Mouse (Mus musculus) lung, embryonic 16.5 days (tissue): Measurements from ENCODE around the gene Dnajb2. TPM values are rescaled to one million over a fixed set of nuclear protein-coding genes. Genes with fewer than 3 reads are reported as not detected.

Experiments
- ATAC-seq: fragments of 200-750 bp; cut with Nextera tagmentation; 2 replicates; pipeline ENCODE4 v1.8.0; 2017; ENCODE audit warnings: low read depth, mild to moderate bottlenecking, moderate library complexity
- H3K27ac ChIP-seq: fragments of 300-500 bp; sonication (generic); 2 replicates; pipeline ENCODE4 v1.5.1; 2014; ENCODE audit warnings: mild to moderate bottlenecking, control low read depth, low read length
- H3K27me3 ChIP-seq: fragments of 300-500 bp; sonication (generic); 2 replicates; pipeline ENCODE4 v1.6.1; 2014; ENCODE audit warnings: low read depth, low read length, mixed read lengths; ENCODE audit not compliant: control insufficient read depth, insufficient read depth
- H3K36me3 ChIP-seq: fragments of 300-500 bp; sonication (generic); 2 replicates; pipeline ENCODE4 v1.6.1; 2014; ENCODE audit warnings: low read length; ENCODE audit not compliant: control insufficient read depth, insufficient read depth
- H3K4me1 ChIP-seq: fragments of 300-500 bp; sonication (generic); replicated peaks from 2 replicates; pipeline ENCODE4 v1.6.1; 2014; ENCODE audit warnings: low read length, mixed read lengths; ENCODE audit not compliant: control insufficient read depth, insufficient read depth
- H3K4me2 ChIP-seq: fragments of 300-500 bp; sonication (generic); 2 replicates; pipeline ENCODE4 v1.6.1; 2014; ENCODE audit warnings: low read depth, low read length, control low read depth
- H3K4me3 ChIP-seq: fragments of 300-500 bp; sonication (generic); 2 replicates; pipeline ENCODE4 v1.5.1; 2014; ENCODE audit warnings: mild to moderate bottlenecking, low read length, control low read depth
- H3K9ac ChIP-seq: fragments of 300-500 bp; sonication (generic); 2 replicates; pipeline ENCODE4 v1.6.1; 2014; ENCODE audit warnings: low read length, control low read depth
- H3K9me3 ChIP-seq: fragments of 300-500 bp; sonication (generic); 2 replicates; pipeline ENCODE4 v1.6.1; 2016; ENCODE audit warnings: low read length; ENCODE audit not compliant: control insufficient read depth
- WGBS: fragments of 180-500 bp; shearing (Covaris S2); extraction: QIAGEN DNeasy Blood & Tissue Kit; methylation state at CpG from one replicate; pipeline ENCODE4 v1.1.7; 2014; 5-methylcytosine and 5-hydroxymethylcytosine counted together
- polyA plus RNA-seq: library from polyadenylated mRNA; unstranded; fragments of >200 nt; fragmentation: Nextera tagmentation; extraction: Ambion mirVana; gene quantifications from 2 replicates; pipeline ENCODE4 v1.2.1, GENCODE M21; 2015

Dnajb2 gene
- polyA plus RNA-seq, 1 experiment from 2014 or later, result 32.7 TPM

DNA sequence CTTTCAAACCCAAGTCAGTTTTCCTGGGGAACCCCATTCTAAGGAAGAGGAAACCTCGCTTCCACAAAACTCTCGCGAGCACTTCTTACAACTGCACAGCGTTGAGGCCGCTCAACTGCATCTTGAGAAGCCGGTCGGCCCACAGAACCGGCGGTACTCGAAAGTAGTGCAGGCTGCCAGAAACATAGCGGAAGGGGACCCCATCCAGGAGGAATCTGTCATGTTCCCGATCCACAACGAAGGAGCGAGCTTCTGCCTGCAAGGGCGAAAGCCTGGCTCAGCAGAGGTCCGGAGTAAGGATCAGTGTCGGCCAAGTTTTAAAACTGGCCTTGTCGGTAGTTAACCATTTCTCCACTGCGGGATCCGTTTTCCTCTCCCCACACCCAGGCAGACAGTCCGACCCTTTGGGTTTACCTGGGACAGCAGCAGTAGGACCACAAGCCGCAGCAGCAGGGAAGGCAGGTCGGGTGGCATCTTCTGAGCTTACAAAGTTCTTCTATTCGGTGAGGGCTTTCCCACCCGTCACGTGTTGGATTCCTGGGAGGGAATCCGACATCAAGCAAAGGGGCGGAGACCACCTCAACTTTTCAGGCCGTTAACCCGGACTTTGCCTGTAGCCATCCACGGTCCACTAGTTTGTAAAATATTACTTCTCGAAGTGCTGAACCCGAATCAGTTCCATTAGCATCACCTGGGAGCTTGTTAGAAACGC is 27.1 kb upstream of the Dnajb2 start:
- Histone ChIP-seq H3K4me2 (peak overlapping the region; percentile 73), H3K4me3 (peak overlapping the region; percentile 57), H3K9ac (peak overlapping the region; percentile 74), H3K4me1 (peaks cover 23% of the 10 kb centered on the region), H3K27ac (no peak overlapping the region; the same call in 1 of the 2 replicates), H3K9me3 (no peaks in the 10 kb centered on the region), H3K36me3 (peaks cover 10% of the 10 kb centered on the region; the same call in 1 of the 2 replicates), H3K27me3 (no peaks in the 10 kb centered on the region)
- 14% methylated on average over 34 of the region's 34 CpGs for WGBS
- peak; percentile 30 for ATAC-seq

- Histone ChIP-seq H3K27ac (peak within 1 kb of the TSS; percentile 25; the same call in 1 of the 2 replicates), H3K9ac (peak within 1 kb of the TSS; percentile 94), H3K27me3 (no peaks in the 10 kb centered on the region), H3K4me3 (peak within 1 kb of the TSS; percentile 80), H3K4me2 (peak within 1 kb of the TSS; percentile 73), H3K36me3 (peaks cover 13% of the 10 kb centered on the region), H3K4me1 (peaks cover 26% of the 10 kb centered on the region), H3K9me3 (no peaks in the 10 kb centered on the region)
- peak; percentile 96 for ATAC-seq
- 5% methylated on average over 42 of the region's 42 CpGs for WGBS
Measured at GRCm38 (mm10) chr1:75210136-75211087, 25.8 kb upstream of the Dnajb2 start, which contains the start of the genes Glb1l and Stk16. TSS of gene Glb1l (minus strand) at chr1:75210813. TSS of gene Stk16 (plus strand) at chr1:75210838.

DNA sequence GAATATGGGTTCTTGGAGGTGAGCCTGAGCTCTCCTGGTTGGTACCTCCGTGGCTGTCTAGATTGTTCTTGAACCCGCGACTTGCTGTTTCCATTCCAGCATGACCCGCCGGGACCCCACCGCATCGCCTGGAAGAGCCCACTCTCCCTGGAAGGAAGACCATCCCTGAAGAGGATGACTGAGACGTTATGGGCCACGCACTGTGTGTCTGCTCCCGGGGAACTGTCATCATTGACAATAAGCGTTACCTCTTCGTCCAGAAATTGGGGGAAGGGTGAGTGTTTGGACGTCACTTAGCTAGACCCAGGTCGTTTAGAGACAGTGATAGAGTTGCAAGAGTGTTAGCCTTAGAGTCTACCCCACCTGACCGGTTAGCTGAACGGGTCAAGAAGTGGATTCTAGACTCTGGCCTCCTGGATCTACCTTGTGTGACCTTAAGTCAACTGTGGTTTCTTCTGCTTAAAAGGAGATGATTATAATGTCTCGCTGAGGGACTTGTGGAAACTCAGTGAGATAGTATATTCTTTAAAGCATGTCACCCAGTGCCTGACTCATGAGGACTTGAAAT is 25.0 kb upstream of the Dnajb2 start:
- ATAC-seq, result peak; percentile 2; the same call in 1 of the 2 replicates
- H3K4me2 ChIP-seq, result peak overlapping the region; percentile 73
- H3K9ac ChIP-seq, result peak overlapping the region; percentile 94
- peak overlapping the region; percentile 80 for H3K4me3 ChIP-seq
- no peaks in the 10 kb centered on the region for H3K27me3 ChIP-seq
- H3K4me1 ChIP-seq, result peaks cover 26% of the 10 kb centered on the region
- H3K9me3 ChIP-seq, result no peaks in the 10 kb centered on the region
- WGBS, result 9% methylated on average over 17 of the region's 17 CpGs
- H3K36me3 ChIP-seq, result peaks cover 13% of the 10 kb centered on the region
- 0 out of 2 replicates have a peak overlapping the region, but pooled peaks have one; percentile 25 for H3K27ac ChIP-seq

- Histone ChIP-seq H3K27ac (no peak overlapping the region), H3K27me3 (peaks cover 3% of the 10 kb centered on the region; the same call in 1 of the 2 replicates), H3K36me3 (peaks cover 13% of the 10 kb centered on the region), H3K9me3 (no peaks in the 10 kb centered on the region), H3K4me2 (no peak overlapping the region), H3K9ac (no peak overlapping the region), H3K4me3 (no peak overlapping the region), H3K4me1 (peaks cover 26% of the 10 kb centered on the region)
- no peak for ATAC-seq
- 70% methylated on average over 4 of the region's 4 CpGs for WGBS
Measured at GRCm38 (mm10) chr1:75212542-75212941, 23.7 kb upstream of the Dnajb2 start.

GRCm38 (mm10) chr1:75213096-75213495 is 23.1 kb upstream of the Dnajb2 start:
- ATAC-seq, result no peak
- Histone ChIP-seq H3K4me1 (peaks cover 26% of the 10 kb centered on the region), H3K27me3 (peaks cover 6% of the 10 kb centered on the region), H3K36me3 (peaks cover 13% of the 10 kb centered on the region), H3K27ac (no peak overlapping the region), H3K4me2 (no peak overlapping the region), H3K9me3 (no peaks in the 10 kb centered on the region), H3K4me3 (no peak overlapping the region), H3K9ac (no peak overlapping the region)
- 79% methylated on average over 7 of the region's 7 CpGs for WGBS

DNA sequence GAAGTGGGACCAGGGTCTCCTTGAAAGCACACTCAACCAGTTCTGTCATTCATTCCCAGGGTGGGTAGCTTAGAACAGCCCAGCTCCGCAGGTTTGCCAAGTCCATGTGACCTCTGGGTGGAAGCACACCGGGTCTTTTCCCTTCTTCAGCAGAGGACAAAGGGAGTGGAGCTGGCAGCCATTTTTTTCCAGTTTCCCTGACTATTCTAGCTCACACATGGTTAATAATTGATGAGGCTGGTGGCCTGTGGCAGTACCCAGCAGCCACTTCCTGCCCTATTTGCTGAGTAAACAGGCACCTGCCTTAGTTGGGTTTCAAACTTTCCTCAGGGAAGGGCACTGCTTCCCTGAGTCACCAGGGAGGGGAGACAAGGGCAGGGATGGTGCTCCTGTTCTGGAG is 21.8 kb upstream of the Dnajb2 start:
- no peak overlapping the region for H3K9ac ChIP-seq
- no peak overlapping the region for H3K4me3 ChIP-seq
- ATAC-seq, result no peak
- WGBS, result 57% methylated on average over 2 of the region's 2 CpGs
- H3K27me3 ChIP-seq, result peaks cover 17% of the 10 kb centered on the region
- H3K9me3 ChIP-seq, result no peaks in the 10 kb centered on the region
- H3K4me1 ChIP-seq, result peaks cover 25% of the 10 kb centered on the region
- H3K4me2 ChIP-seq, result no peak overlapping the region
- H3K27ac ChIP-seq, result peak overlapping the region; percentile 70
- H3K36me3 ChIP-seq, result peaks cover 13% of the 10 kb centered on the region

DNA sequence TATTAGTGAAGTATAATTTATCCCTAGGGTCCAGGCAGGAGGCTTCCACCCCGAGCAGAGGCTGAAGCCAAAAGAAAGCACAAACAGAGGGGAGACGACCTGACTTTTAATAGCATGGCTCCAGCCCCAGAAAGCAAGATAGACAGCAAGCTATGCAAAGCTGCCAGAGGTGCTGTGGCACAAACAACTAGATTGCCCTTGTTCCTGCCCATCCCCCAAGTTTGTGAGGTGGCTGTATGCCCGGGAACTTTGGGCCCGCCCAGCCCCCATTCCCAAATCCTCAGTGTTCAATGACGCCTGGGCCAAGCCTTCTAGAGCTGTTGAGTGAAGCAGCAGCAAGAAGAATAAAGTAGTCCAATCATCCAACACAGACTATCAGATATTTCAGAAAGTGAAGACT is 21.3 kb upstream of the Dnajb2 start:
- Histone ChIP-seq H3K27ac (peak overlapping the region; percentile 70; the same call in 1 of the 2 replicates), H3K27me3 (peaks cover 22% of the 10 kb centered on the region), H3K4me3 (no peak overlapping the region), H3K36me3 (peaks cover 13% of the 10 kb centered on the region), H3K9ac (no peak overlapping the region), H3K4me2 (no peak overlapping the region), H3K4me1 (peaks cover 25% of the 10 kb centered on the region), H3K9me3 (no peaks in the 10 kb centered on the region)
- no peak for ATAC-seq
- 51% methylated on average over 5 of the region's 5 CpGs for WGBS

GRCm38 (mm10) chr1:75215785-75216184 is 20.4 kb upstream of the Dnajb2 start:
- no peak for ATAC-seq
- 91% methylated on average over 9 of the region's 9 CpGs for WGBS
- no peak overlapping the region for H3K27ac ChIP-seq

More at GRCm38 (mm10) chr1:75215785-75216184, 20.4 kb upstream of the Dnajb2 start:
- H3K4me3 ChIP-seq, result no peak overlapping the region
- no peaks in the 10 kb centered on the region for H3K9me3 ChIP-seq
- H3K36me3 ChIP-seq, result peaks cover 13% of the 10 kb centered on the region
- H3K9ac ChIP-seq, result no peak overlapping the region
- peaks cover 29% of the 10 kb centered on the region for H3K27me3 ChIP-seq
- no peak overlapping the region for H3K4me2 ChIP-seq
- peaks cover 21% of the 10 kb centered on the region for H3K4me1 ChIP-seq
